Mouse (Mus musculus): Measurements from ENCODE around the gene Wfdc21. TPM values are rescaled to one million over a fixed set of nuclear protein-coding genes. Genes with fewer than 3 reads are reported as not detected.

Wfdc21 gene
- polyA plus RNA-seq, 1 experiment from 2014 or later, result not detected

DNA sequence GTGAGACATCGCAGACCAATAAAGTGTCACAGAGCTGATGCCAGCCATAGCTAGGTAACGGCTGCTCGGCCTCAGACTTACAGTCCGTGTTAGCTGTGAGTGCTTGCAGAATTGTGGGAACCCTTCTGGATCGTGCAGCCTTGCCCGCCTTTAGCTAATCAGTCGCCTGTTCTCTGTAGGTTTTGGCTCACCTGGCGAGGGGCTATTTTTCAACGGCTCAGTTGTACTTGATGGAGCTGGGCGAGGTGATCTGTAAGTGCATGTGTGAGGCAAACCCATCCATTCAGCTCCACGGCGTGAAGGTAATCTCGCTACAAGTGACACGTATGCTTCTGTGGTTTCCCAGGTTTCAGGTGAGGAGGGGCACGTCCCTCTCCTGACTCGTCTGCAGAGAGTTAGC is 27.0 kb downstream of the Wfdc21 start:
- no peak overlapping the region for H3K27ac ChIP-seq (ENCODE audit: low read length)
- no peaks in the 10 kb centered on the region for H3K9me3 ChIP-seq (replicated peaks; ENCODE audit: control insufficient read depth, low read length, poor library complexity, severe bottlenecking)
- no peaks in the 10 kb centered on the region for H3K27me3 ChIP-seq (ENCODE audit: control insufficient read depth, insufficient read depth, low read depth, low read length)
- no peak for ATAC-seq
- H3K9ac ChIP-seq (ENCODE audit: low read depth, low read length), result no peak overlapping the region
- WGBS, result 97% methylated on average over 16 of the region's 16 CpGs
- H3K36me3 ChIP-seq (ENCODE audit: control insufficient read depth, insufficient read depth, low read length), result peaks cover 44% of the 10 kb centered on the region
- no peak overlapping the region for H3K4me2 ChIP-seq (ENCODE audit: low read length)
- H3K4me1 ChIP-seq (ENCODE audit: control insufficient read depth, insufficient read depth, low read length), result no peaks in the 10 kb centered on the region
- no peak overlapping the region for H3K4me3 ChIP-seq (ENCODE audit: low read depth, low read length)

DNA sequence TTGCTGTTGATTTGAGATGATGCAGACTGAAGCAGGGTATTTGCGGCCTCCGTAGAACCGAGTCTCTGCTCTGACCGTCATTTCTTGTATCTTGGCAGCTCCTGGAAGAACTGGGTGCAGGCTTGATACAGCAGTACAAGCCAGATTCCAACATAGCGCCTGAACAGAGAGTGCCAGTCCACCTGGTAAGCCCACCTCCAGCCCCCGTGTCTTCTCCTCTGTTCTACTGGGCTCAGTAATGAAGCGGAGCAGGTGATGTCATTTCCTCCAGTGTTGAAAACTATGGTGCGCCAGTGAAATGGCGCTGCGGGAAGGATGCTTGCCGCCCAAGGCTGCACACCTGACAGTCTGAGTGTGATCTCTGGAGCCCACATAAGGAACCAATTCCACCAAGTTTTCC is 27.6 kb downstream of the Wfdc21 start:
- H3K27me3 ChIP-seq (ENCODE audit: control insufficient read depth, insufficient read depth, low read depth, low read length), result no peaks in the 10 kb centered on the region
- no peaks in the 10 kb centered on the region for H3K9me3 ChIP-seq (replicated peaks; ENCODE audit: control insufficient read depth, low read length, poor library complexity, severe bottlenecking)
- 97% methylated on average over 11 of the region's 11 CpGs for WGBS
- no peak overlapping the region for H3K4me2 ChIP-seq (ENCODE audit: low read length)
- H3K4me3 ChIP-seq (ENCODE audit: low read depth, low read length), result no peak overlapping the region
- no peaks in the 10 kb centered on the region for H3K4me1 ChIP-seq (ENCODE audit: control insufficient read depth, insufficient read depth, low read length)
- ATAC-seq, result no peak
- H3K36me3 ChIP-seq (ENCODE audit: control insufficient read depth, insufficient read depth, low read length), result peaks cover 50% of the 10 kb centered on the region
- H3K9ac ChIP-seq (ENCODE audit: low read depth, low read length), result no peak overlapping the region
- no peak overlapping the region for H3K27ac ChIP-seq (ENCODE audit: low read length)

DNA sequence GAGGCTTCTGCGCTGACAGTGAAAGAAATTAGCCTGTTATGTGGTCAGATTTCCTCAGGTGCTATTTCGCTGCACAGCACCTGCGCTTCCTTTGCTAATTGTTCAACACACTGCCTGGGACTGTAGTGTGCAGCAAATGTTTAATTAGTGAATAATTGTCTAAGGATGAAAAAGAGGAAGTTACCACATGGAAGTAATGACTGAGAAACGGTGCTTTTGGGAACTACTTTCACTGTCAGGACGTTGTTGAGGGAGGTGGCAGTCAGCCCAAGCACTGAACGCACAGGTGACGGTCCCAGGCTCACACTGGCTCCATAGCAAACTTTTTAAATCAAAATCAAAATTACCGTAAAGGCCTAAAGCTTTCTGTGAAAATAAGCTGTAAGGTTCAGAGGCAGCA is 30.1 kb downstream of the Wfdc21 start:
- no peak overlapping the region for H3K27ac ChIP-seq (ENCODE audit: low read length)
- H3K9ac ChIP-seq (ENCODE audit: low read depth, low read length), result no peak overlapping the region
- H3K9me3 ChIP-seq (replicated peaks; ENCODE audit: control insufficient read depth, low read length, poor library complexity, severe bottlenecking), result no peaks in the 10 kb centered on the region
- ATAC-seq, result no peak
- no peak overlapping the region for H3K4me3 ChIP-seq (ENCODE audit: low read depth, low read length)
- H3K4me2 ChIP-seq (ENCODE audit: low read length), result no peak overlapping the region
- no peaks in the 10 kb centered on the region for H3K4me1 ChIP-seq (ENCODE audit: control insufficient read depth, insufficient read depth, low read length)
- H3K27me3 ChIP-seq (ENCODE audit: control insufficient read depth, insufficient read depth, low read depth, low read length), result no peaks in the 10 kb centered on the region
- peaks cover 64% of the 10 kb centered on the region for H3K36me3 ChIP-seq (ENCODE audit: control insufficient read depth, insufficient read depth, low read length)
- 95% methylated on average over 8 of the region's 8 CpGs for WGBS

DNA sequence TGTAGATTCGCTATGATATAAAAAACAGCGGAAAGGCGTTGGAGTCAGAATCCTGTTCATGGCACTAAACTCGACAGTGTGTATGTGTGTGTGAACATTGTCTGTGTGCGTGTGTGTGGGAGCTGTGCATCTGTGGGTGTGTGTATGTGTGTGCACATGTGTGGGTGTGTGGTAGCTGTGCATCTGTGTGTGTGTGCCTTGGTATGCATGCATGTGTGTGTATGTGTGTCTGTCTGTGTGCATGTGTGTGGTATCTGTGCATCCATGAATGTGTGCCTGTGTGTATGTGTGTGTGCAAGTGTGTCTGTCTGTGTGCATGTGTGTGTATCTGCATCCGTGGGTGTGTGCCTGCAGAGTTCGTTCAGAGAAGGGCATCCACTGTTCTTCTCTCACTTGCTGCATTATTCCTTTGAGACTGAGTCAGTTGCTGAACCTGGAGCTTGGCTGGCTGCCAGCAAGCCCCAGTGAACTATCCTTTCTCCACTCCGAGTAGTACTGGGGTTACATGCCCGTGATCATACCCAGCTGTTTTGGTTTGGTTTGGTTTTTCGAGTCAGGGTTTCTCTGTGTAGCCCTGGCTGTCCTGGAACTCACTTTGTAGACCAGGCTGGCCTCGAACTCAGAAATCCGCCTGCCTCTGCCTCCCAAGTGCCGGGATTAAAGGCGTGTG is 37.3 kb downstream of the Wfdc21 start:
- 88% methylated on average over 14 of the region's 14 CpGs for WGBS
- H3K27me3 ChIP-seq (ENCODE audit: control insufficient read depth, insufficient read depth, low read depth, low read length), result no peaks in the 10 kb centered on the region

DNA sequence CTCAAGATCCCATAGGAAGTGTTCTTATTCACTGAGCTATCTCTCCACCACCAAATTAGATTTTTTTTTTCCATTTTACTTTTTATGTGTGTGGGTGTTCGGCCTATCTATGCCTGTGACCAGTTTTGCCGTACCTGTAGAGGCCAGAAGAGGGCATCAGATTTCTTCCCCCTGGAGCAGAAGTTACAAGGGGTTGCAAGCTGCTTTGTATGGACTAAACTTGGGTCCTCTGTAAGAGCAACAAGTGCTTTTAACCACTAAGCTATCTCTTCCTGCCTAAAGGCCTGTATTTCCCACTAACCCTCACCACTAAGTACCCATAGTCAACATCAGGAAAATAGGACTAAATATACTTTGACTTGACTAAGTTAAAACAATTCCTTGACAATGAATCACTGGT is 37.9 kb downstream of the Wfdc21 start:
- no peak for ATAC-seq

More for the DNA sequence above, 37.3 kb downstream of the Wfdc21 start:
- H3K4me2 ChIP-seq (ENCODE audit: low read length), result no peak overlapping the region
- H3K9ac ChIP-seq (ENCODE audit: low read depth, low read length), result no peak overlapping the region
- no peaks in the 10 kb centered on the region for H3K4me1 ChIP-seq (ENCODE audit: control insufficient read depth, insufficient read depth, low read length)
- H3K4me3 ChIP-seq (ENCODE audit: low read depth, low read length), result no peak overlapping the region
- no peaks in the 10 kb centered on the region for H3K9me3 ChIP-seq (replicated peaks; ENCODE audit: control insufficient read depth, low read length, poor library complexity, severe bottlenecking)
- no peak overlapping the region for H3K27ac ChIP-seq (ENCODE audit: low read length)
- ATAC-seq, result no peak
- peaks cover 29% of the 10 kb centered on the region for H3K36me3 ChIP-seq (ENCODE audit: control insufficient read depth, insufficient read depth, low read length)

DNA sequence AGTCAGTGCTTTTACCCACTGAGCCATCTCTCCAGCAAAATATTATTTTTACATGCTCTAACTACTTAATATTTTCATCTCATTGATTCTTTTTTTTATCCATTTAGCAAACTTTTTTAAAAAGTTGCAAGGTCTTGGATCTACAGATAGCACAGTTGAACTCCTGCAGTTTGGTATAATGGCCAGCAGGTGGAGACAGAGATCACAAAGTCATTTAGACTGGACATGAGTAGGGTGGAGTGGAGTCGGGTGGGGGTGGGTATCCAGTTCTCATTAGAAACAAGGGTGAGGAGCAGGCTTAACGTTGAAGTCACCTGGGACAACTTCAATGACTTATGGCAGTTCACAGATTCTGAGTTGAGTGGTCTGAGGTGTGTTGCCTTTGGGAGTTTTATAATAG is 38.6 kb downstream of the Wfdc21 start:
- no peak overlapping the region for H3K4me2 ChIP-seq (ENCODE audit: low read length)
- no peak overlapping the region for H3K4me3 ChIP-seq (ENCODE audit: low read depth, low read length)
- WGBS, result 7% methylated on average over 2 of the region's 2 CpGs
- H3K27me3 ChIP-seq (ENCODE audit: control insufficient read depth, insufficient read depth, low read depth, low read length), result no peaks in the 10 kb centered on the region
- peaks cover 17% of the 10 kb centered on the region for H3K36me3 ChIP-seq (ENCODE audit: control insufficient read depth, insufficient read depth, low read length)
- no peak overlapping the region for H3K27ac ChIP-seq (ENCODE audit: low read length)
- H3K4me1 ChIP-seq (ENCODE audit: control insufficient read depth, insufficient read depth, low read length), result no peaks in the 10 kb centered on the region
- no peak for ATAC-seq
- no peak overlapping the region for H3K9ac ChIP-seq (ENCODE audit: low read depth, low read length)
- H3K9me3 ChIP-seq (replicated peaks; ENCODE audit: control insufficient read depth, low read length, poor library complexity, severe bottlenecking), result no peaks in the 10 kb centered on the region

More for the DNA sequence above, 37.9 kb downstream of the Wfdc21 start:
- Histone ChIP-seq H3K9me3 (replicated peaks; ENCODE audit: control insufficient read depth, low read length, poor library complexity, severe bottlenecking) (no peaks in the 10 kb centered on the region), H3K4me1 (ENCODE audit: control insufficient read depth, insufficient read depth, low read length) (no peaks in the 10 kb centered on the region), H3K27me3 (ENCODE audit: control insufficient read depth, insufficient read depth, low read depth, low read length) (no peaks in the 10 kb centered on the region), H3K4me2 (ENCODE audit: low read length) (no peak overlapping the region), H3K9ac (ENCODE audit: low read depth, low read length) (no peak overlapping the region), H3K36me3 (ENCODE audit: control insufficient read depth, insufficient read depth, low read length) (peaks cover 25% of the 10 kb centered on the region), H3K4me3 (ENCODE audit: low read depth, low read length) (no peak overlapping the region), H3K27ac (ENCODE audit: low read length) (no peak overlapping the region)
- 91% methylated on average over 2 of the region's 2 CpGs for WGBS

DNA sequence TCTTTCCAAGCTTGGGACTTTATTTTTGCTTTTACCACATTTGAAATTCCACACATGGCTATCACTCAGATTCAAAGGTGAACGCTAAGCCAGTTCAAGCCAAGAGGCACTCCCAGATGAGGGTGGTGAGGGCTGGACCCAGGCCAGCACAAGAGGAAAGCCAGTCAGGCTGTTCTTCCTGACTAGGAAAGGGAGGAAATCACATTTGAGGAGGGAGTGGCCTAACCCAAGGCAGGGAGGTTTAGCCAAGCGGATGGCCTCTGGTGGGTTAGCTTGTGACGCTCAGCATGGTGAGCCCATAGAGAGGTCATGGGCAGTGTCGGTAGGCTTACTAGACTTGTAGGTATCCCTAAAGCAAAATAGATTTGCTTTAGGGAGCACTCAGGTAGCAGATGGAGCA is 40.1 kb downstream of the Wfdc21 start:
- H3K27ac ChIP-seq (ENCODE audit: low read length), result no peak overlapping the region
- no peaks in the 10 kb centered on the region for H3K4me1 ChIP-seq (ENCODE audit: control insufficient read depth, insufficient read depth, low read length)
- peaks cover 7% of the 10 kb centered on the region for H3K36me3 ChIP-seq (ENCODE audit: control insufficient read depth, insufficient read depth, low read length)
- H3K27me3 ChIP-seq (ENCODE audit: control insufficient read depth, insufficient read depth, low read depth, low read length), result no peaks in the 10 kb centered on the region
- no peak for ATAC-seq
- no peak overlapping the region for H3K4me2 ChIP-seq (ENCODE audit: low read length)
- H3K9ac ChIP-seq (ENCODE audit: low read depth, low read length), result no peak overlapping the region
- no peaks in the 10 kb centered on the region for H3K9me3 ChIP-seq (replicated peaks; ENCODE audit: control insufficient read depth, low read length, poor library complexity, severe bottlenecking)
- H3K4me3 ChIP-seq (ENCODE audit: low read depth, low read length), result no peak overlapping the region
- WGBS, result 84% methylated on average over 4 of the region's 4 CpGs

DNA sequence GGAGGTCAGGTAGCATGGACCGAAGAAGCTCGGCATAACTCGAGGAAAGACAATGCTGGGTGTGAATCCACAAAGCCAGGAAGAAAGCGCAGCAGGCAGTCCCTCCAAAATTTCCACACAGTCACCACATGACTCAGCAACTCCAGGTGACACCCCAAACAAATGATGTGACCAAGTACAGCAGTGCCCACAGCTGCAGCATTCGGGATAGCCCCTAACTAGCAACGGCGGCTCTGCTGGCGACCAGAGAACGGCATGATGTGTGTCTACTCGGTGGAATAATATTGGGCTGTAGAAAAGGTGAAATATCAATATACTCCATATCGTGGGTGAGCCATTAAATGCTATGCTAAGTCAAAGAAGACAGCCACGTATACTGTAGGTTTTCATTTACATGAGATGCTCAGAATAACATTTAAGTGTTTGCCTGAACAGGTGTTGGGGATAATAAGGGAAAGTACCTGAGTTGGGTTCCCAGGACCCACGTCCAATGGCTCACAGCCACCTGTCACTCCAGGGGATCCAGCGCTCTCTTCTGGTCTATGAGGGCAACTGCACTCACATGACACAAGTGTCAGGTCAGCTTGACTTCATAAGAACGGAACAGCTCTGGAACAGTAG is 40.8 kb downstream of the Wfdc21 start:
- Histone ChIP-seq H3K27me3 (ENCODE audit: control insufficient read depth, insufficient read depth, low read depth, low read length) (no peaks in the 10 kb centered on the region), H3K4me2 (ENCODE audit: low read length) (no peak overlapping the region), H3K27ac (ENCODE audit: low read length) (no peak overlapping the region), H3K9me3 (replicated peaks; ENCODE audit: control insufficient read depth, low read length, poor library complexity, severe bottlenecking) (no peaks in the 10 kb centered on the region), H3K36me3 (ENCODE audit: control insufficient read depth, insufficient read depth, low read length) (peaks cover 7% of the 10 kb centered on the region), H3K4me1 (ENCODE audit: control insufficient read depth, insufficient read depth, low read length) (no peaks in the 10 kb centered on the region), H3K4me3 (ENCODE audit: low read depth, low read length) (no peak overlapping the region), H3K9ac (ENCODE audit: low read depth, low read length) (no peak overlapping the region)
- 84% methylated on average over 15 of the region's 15 CpGs for whole genome bisulfite sequencing
- ATAC-seq, result no peak

DNA sequence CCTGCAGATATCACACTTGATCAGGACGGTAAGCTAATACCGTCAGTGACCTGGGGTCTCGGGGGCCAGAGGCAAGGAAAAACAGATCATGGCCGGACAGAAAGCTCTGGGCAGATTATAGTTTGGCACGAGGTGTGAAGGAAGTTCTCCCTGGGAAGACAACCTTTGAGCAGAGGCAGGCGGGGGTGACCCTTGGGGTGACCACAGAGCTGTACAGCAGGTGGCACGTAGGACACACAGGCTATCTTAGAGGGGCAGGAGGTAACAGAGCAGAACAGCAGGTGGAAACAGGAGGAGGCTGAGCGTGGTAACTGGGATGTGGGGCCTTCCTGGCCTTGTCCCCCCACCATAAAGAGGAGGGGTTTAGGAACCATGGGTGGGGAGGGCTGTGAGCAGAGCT is 41.6 kb downstream of the Wfdc21 start:
- Histone ChIP-seq H3K4me2 (ENCODE audit: low read length) (no peak overlapping the region), H3K36me3 (ENCODE audit: control insufficient read depth, insufficient read depth, low read length) (peaks cover 3% of the 10 kb centered on the region; the same call in 1 of the 2 replicates), H3K9me3 (replicated peaks; ENCODE audit: control insufficient read depth, low read length, poor library complexity, severe bottlenecking) (no peaks in the 10 kb centered on the region), H3K27me3 (ENCODE audit: control insufficient read depth, insufficient read depth, low read depth, low read length) (no peaks in the 10 kb centered on the region), H3K4me1 (ENCODE audit: control insufficient read depth, insufficient read depth, low read length) (no peaks in the 10 kb centered on the region), H3K27ac (ENCODE audit: low read length) (no peak overlapping the region), H3K4me3 (ENCODE audit: low read depth, low read length) (no peak overlapping the region), H3K9ac (ENCODE audit: low read depth, low read length) (no peak overlapping the region)
- WGBS, result 86% methylated on average over 8 of the region's 8 CpGs
- no peak for ATAC-seq

All from midbrain, embryonic 16.5 days (tissue).